Mouse (Mus musculus) left cerebral cortex, adult 2 months (tissue): ENCODE results near the gene Haus2. TPM values are rescaled to one million over a fixed set of nuclear protein-coding genes. Genes with fewer than 3 reads are reported as not detected.

Experiments used
- DNase-seq, 2 experiments: peaks; one replicate each; pipeline ENCODE4 v3.0.0; 2021 to 2022; ENCODE audit warnings: low spot score in 2 of 2, mixed read lengths in 1 of 2; ENCODE audit errors: extremely low spot score in 1 of 2
- H3K27ac ChIP-seq: fragments of 200-600 bp; 2 replicates; pipeline ENCODE4 v1.8.1; 2022
- H3K4me3 ChIP-seq: fragments of 200-600 bp; 2 replicates; pipeline ENCODE4 v1.8.1; 2022
- CTCF ChIP-seq: fragments of 200-600 bp; IDR thresholded peaks from 2 replicates; pipeline ENCODE4 v1.8.1; 2022; ENCODE audit warnings: antibody characterized with exemption, mild to moderate bottlenecking, moderate library complexity
- intact Hi-C: fragments of 180-260 bp; cut with DNase I; formaldehyde crosslinking; loops from one replicate; pipeline ENCODE4 v1.15.1; 2025
- total RNA-seq, 2 experiments: library from RNA; stranded (reverse); gene quantifications; 2 replicates each; pipeline ENCODE4 v1.2.3; 2021

The Haus2 gene
- total RNA-seq, 2 experiments from 2014 or later, result 11.7 to 14.4 TPM

DNA sequence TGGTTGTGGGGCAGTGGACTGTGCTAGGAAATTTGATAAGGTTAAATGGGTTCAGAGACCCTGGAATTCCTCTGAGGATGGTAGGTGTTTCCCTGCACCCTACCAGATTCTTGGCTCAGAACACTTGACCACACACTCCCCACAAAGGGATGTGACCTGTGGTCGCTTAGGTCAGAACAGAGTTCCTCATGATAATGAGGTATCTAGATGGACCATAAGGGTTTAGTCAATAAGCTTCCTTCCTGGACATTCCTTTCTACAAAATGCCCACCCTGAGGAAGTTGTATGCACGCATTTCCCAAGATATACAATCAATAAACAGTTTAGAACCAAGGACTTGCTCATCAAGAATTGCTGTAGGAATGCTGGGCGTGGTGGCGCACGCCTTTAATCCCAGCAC, 46.7 kb downstream of the Haus2 start:
- Histone ChIP-seq H3K27ac (no peak overlapping the region), H3K4me3 (no peak overlapping the region)
- intact Hi-C loops, result no loop called here
- no peak for DNase-seq
- no peak for TF ChIP-seq CTCF

DNA sequence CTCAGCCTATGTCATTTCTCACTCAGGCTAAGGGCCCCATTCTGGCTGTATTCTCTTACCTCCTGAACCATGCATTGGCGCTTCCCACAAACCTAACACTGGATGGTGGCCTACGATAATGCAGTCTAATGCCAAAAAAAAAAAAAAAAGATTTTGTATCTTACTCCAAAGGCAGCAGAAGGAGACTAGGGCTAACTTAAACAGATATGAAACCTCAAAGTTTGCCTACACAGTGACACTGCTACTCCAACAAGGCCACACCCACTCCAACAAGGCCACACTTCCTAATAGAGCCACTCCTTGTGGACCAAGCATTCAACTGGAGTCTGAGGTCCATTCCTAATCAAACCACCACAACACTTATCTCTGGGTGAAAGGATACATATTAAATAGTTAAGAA, 47.5 kb downstream of the Haus2 start:
- H3K27ac ChIP-seq, result no peak overlapping the region
- TF ChIP-seq CTCF, result no peak
- no peak overlapping the region for H3K4me3 ChIP-seq
- intact Hi-C loops, result no loop called here
- DNase-seq, result no peak

DNA sequence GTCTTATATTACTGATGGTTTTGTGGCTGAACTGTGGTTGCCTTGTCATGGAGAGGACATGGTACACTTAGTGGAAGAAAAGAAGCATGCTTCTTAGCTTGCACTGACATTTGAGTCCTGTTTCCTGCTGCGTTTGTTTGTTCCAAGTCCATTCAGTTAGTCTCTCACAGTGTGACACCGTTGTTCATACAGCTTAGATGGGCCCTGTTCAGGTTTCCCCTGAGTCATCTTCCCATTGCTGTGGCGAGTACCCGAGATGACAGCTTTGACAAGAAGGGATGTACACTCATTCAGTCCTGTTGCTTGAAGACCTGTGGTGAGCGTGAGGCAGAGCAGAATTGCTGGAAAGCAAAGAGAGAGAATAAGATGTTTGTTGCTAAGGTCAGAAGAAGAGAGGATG, 49.3 kb downstream of the Haus2 start:
- intact Hi-C loops, result no loop called here
- TF ChIP-seq CTCF, result no peak
- no peak for DNase-seq

DNA sequence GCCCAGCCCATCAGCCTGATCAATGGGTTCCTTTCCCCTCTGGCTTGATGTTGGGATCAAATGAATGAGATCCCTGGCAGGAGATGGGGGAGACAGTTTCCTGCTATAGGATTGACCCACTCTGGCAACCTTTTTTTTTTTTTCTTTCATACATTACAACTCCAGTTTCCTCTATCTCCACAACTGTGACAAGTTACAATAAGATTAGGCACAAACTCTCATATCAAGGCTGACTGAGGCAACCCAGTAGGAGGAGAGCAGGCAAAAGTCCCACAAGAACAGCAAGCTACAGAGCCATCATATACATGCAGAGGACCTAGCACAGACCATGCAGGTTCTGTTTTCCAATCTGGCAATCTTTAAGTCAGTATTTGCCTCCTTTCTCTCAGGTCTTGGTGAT, 50.1 kb downstream of the Haus2 start:
- no peak for TF ChIP-seq CTCF
- intact Hi-C loops, result no loop called here
- Histone ChIP-seq H3K27ac (no peak overlapping the region), H3K4me3 (no peak overlapping the region)
- no peak for DNase-seq

More for the DNA sequence above, 49.3 kb downstream of the Haus2 start:
- Histone ChIP-seq H3K27ac (no peak overlapping the region), H3K4me3 (no peak overlapping the region)

DNA sequence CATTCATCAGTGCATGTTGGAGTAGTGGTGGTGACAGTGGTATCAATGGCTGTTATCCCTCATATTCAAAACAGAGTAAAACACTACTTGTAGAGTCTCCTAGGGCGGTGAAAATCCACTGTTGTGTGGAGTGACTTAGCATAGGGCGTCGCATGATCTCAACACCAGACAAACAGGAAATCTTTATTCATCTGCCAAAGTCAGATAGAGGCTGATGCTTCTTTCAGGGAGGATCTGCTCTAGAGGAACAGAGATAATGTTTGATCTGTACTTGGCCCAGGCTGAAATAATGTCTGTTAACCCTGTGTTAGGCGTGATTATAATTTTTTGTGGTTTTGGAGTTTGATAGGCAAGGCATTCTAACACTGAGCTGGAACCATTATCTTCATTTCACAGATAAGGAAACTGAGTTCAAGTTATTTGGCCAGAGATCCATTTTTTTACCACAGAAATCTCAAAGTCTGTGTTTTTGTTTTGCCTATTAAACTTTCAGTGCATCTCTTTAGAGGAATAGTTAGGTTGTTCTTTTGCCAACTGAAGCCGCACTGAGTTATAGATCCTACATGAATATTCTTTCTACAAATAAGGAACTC, 51.4 kb downstream of the Haus2 start:
- Histone ChIP-seq H3K27ac (no peak overlapping the region), H3K4me3 (no peak overlapping the region)
- no peak for TF ChIP-seq CTCF
- intact Hi-C loops, result no loop called here
- DNase-seq, result no peak

DNA sequence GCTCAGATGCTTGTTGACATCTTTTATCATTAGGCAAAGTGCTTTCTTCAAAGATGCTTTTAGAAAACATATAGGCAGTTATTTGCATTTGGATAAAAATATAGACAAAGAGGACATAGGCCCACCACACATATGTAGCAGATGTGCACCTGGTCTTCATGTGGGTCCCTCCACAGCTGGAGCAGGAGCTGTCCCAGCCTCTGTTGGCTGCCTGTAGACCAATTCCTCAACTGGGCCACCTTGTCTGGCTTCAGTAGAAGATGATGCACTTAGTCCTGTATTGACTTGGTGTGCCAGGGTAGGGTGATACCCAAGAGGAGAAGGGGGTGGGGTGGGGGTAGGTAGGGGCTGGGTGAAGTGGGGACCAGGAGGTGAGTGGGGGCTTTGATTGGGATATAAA, 53.6 kb downstream of the Haus2 start:
- intact Hi-C loops, result no loop called here
- H3K27ac ChIP-seq, result no peak overlapping the region
- H3K4me3 ChIP-seq, result no peak overlapping the region
- no peak for TF ChIP-seq CTCF
- no peak for DNase-seq

DNA sequence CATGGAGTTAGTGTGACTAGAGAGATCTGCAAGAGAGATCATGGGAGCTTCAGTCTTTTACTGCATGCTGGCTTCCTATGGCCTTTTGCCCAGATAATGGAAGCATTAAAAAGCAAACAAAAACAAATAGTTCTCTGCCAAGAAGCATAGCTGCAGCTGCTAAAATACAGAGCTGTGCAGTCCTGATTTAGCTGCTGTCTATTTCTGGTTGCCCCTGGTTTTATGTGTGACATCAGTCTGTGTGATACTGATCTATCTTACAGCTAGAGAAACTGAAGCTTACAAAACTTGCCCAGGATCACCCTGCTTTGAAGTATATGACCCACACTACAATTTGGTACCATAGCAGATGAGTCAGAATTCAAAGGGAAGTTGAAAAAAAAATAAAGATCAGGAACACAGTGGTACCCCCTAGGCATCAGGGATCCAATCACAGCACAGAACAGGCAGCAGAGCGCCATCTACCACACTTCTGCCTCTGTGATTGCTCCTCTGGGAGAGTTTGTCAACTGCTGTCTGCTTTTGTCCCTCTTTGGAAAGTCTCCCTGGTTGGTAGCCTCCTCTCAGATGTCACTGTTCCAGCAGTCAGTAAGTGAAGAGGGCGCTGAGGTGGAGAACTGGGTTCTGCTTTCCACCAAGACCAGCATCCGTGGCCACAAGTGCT, 54.4 kb downstream of the Haus2 start:
- TF ChIP-seq CTCF, result no peak; the same call in none of the 2 replicates
- H3K4me3 ChIP-seq, result no peak overlapping the region
- no peak for DNase-seq
- peak overlapping the region; percentile 57 for H3K27ac ChIP-seq
- intact Hi-C loops, result no loop called here

DNA sequence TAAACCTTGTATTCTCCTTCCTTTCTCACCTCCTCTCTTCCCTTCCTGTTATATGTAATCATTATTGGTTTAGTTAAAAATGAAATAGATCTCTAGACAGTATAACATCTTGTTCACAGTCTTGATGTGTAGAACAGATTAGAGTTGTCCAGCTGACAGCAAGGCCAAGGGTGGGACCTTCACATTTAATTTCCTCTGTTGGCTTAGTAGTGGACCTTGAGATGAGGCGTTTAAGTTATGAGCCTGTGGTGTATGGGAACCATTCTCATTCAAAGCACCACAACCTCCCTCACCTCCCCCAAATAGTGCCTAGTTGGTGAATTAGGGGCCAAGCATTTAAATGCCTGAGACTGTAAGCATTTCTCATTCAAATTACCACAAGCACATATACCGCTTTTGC, 58.3 kb downstream of the Haus2 start:
- H3K4me3 ChIP-seq, result no peak overlapping the region
- no peak for TF ChIP-seq CTCF
- intact Hi-C loops, result no loop called here
- no peak overlapping the region for H3K27ac ChIP-seq
- no peak for DNase-seq

DNA sequence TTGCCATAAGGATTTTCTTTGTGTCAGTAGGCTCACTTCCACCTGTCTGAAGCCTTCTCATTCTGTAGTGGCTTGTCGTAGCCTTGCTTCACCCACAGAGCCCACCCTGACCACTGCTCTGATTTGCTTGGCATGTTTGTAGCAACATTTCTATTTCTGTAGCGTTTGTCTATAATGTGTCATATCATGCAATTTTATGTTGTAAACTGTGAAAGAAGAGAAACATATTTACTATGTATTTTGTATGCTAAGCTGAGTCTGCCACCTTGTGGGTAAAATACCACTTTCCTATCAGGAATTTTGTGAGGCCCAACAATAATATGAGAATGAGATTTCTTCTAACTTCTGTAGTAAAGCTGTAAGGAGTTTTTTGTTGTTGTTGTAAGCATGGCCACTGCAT, 61.1 kb downstream of the Haus2 start:
- TF ChIP-seq CTCF, result peak; percentile 60
- Histone ChIP-seq H3K4me3 (no peak overlapping the region), H3K27ac (no peak overlapping the region)
- intact Hi-C loops, result loop anchor here (1.0 to 5.0 kb wide), 2 partner anchors 133 to 192 kb away; no protein-coding TSS in a partner anchor
- no peak for DNase-seq

Other genes starting within 250 kb of the Haus2 start
- 10 to 100 TPM; 11.6 to 13.9 TPM for gene Ganc, start 205.5 kb upstream of the Haus2 start, total RNA-seq
- gene Tmem87a, start 205.3 kb upstream of the Haus2 start, total RNA-seq, result 10 to 100 TPM; 40.9 to 42.2 TPM
- 1 to 10 TPM; 5.6 TPM for gene Capn3, start 153.4 kb upstream of the Haus2 start, total RNA-seq
- gene Zfp106, start 45.5 kb upstream of the Haus2 start, total RNA-seq, result 100 to 1,000 TPM; 169 to 182 TPM
- 10 to 100 TPM; 19.1 to 23.5 TPM for gene Snap23, start 41.7 kb upstream of the Haus2 start, total RNA-seq
- 10 to 100 TPM; 41.6 to 42.5 TPM for gene Lrrc57, start 137 bp downstream of the Haus2 start, total RNA-seq
- 10 to 100 TPM; 10.1 to 10.8 TPM for gene Stard9, start 19.7 kb downstream of the Haus2 start, total RNA-seq
- 10 to 100 TPM; 30.0 to 33.6 TPM for gene Cdan1, start 240.7 kb downstream of the Haus2 start, total RNA-seq
- 100 to 1,000 TPM in 1 of 2 experiments, 10 to 100 TPM in 1; 97.7 to 101 TPM for gene Ttbk2, start 241.2 kb downstream of the Haus2 start, total RNA-seq